Comparison of ENCODE assay signal across 12 mouse cellular contexts in genomic region chr12:58425961-58426360, GRCm38 (mm10).
DNase-seq lines count a peak whose midpoint lies in the region; ATAC-seq and TF ChIP-seq lines count a peak whose summit lies in the region.
"Had no signal": no experiment of that assay in that cellular context is flagged by ENCODE, and none has a peak within 500 bp of the region (broad histone marks: within the 10 kb centered on the region; RNA-seq: fewer than 3 reads in every experiment).

No protein-coding gene starts in this region.

- 78% methylated on average over 4 of the region's 4 CpGs for WGBS in heart, embryonic 11.5 days (ENCODE audit: insufficient replicate concordance)
- 71% methylated on average over 4 of the region's 4 CpGs for WGBS in limb, embryonic 11.5 days

- no peak for TF ChIP-seq CTCF in cortical plate, adult 2 months (IDR thresholded peaks at IDR 0.05; ENCODE audit: extremely low read depth, insufficient read depth, low read length)

- H3K9me3 ChIP-seq in heart, embryonic 11.5 days (replicated peaks; ENCODE audit: control insufficient read depth, low read length) = no peaks in the 10 kb centered on the region
- H3K9me3 ChIP-seq in limb, embryonic 11.5 days (ENCODE audit: control insufficient read depth, low read length) = no peaks in the 10 kb centered on the region
- H3K9me3 ChIP-seq: hindbrain, embryonic 15.5 days; liver, embryonic 15.5 days had no signal

- peak; percentile 3 for DNase-seq in heart, postnatal 4 days
- peak; percentile 40 for DNase-seq in kidney, adult 9 months
- DNase-seq in limb, embryonic 11.5 days (ENCODE audit: low spot score) = no peak
- no peak for DNase-seq in lung, postnatal 10 days
- DNase-seq in lung, postnatal 36 days = no peak

- H3K27me3 ChIP-seq in heart, embryonic 11.5 days (ENCODE audit: control insufficient read depth, insufficient read depth, low read length) = no peaks in the 10 kb centered on the region
- H3K27me3 ChIP-seq in limb, embryonic 11.5 days (ENCODE audit: control insufficient read depth, insufficient read depth, low read length) = no peaks in the 10 kb centered on the region
- H3K27me3 ChIP-seq: hindbrain, embryonic 15.5 days; liver, embryonic 15.5 days had no signal

- no peak overlapping the region for H3K4me2 ChIP-seq in heart, embryonic 11.5 days
- no peak overlapping the region for H3K4me2 ChIP-seq in limb, embryonic 11.5 days (ENCODE audit: low read depth, severe bottlenecking)
- H3K4me2 ChIP-seq: hindbrain, embryonic 15.5 days; liver, embryonic 15.5 days had no signal

- no peaks in the 10 kb centered on the region for H3K36me3 ChIP-seq in heart, embryonic 11.5 days (ENCODE audit: control insufficient read depth, insufficient read depth, low read length)
- H3K36me3 ChIP-seq in limb, embryonic 11.5 days (ENCODE audit: control insufficient read depth, insufficient read depth, low read length) = no peaks in the 10 kb centered on the region
- H3K36me3 ChIP-seq: hindbrain, embryonic 15.5 days; liver, embryonic 15.5 days had no signal

- H3K4me1 ChIP-seq in heart, embryonic 11.5 days (ENCODE audit: control insufficient read depth, insufficient read depth, low read length) = no peaks in the 10 kb centered on the region
- H3K4me1 ChIP-seq in cortical plate, adult 2 months (ENCODE audit: control insufficient read depth, insufficient read depth, low read length) = peaks cover 4% of the 10 kb centered on the region; the same call in 1 of the 2 replicates
- H3K4me1 ChIP-seq in limb, embryonic 11.5 days (ENCODE audit: control insufficient read depth, insufficient read depth, low read length) = peaks cover 9% of the 10 kb centered on the region; the same call in 1 of the 2 replicates
- H3K4me1 ChIP-seq: hindbrain, embryonic 15.5 days; liver, embryonic 15.5 days had no signal

- no peak overlapping the region for H3K9ac ChIP-seq in heart, embryonic 11.5 days (ENCODE audit: low read depth, low read length)
- no peak overlapping the region for H3K9ac ChIP-seq in limb, embryonic 11.5 days (ENCODE audit: low read length)
- H3K9ac ChIP-seq: hindbrain, embryonic 15.5 days; liver, embryonic 15.5 days had no signal

- H3K27ac ChIP-seq in heart, embryonic 11.5 days (ENCODE audit: low read depth, low read length) = no peak overlapping the region
- peak overlapping the region; percentile 71; the same call in 1 of the 2 replicates for H3K27ac ChIP-seq in cortical plate, adult 2 months (ENCODE audit: insufficient read depth, low read length)
- H3K27ac ChIP-seq in limb, embryonic 11.5 days (replicated peaks; ENCODE audit: low read depth, low read length) = 0 out of 2 replicates have a peak overlapping the region, but pooled peaks have one; percentile 36
- H3K27ac ChIP-seq: hindbrain, embryonic 15.5 days; liver, embryonic 15.5 days had no signal

- no peak for TF ChIP-seq POLR2A in cortical plate, adult 2 months (IDR thresholded peaks at IDR 0.05; ENCODE audit: extremely low read depth, insufficient read depth, low read length)

- H3K4me3 ChIP-seq in heart, embryonic 11.5 days (ENCODE audit: low read depth, low read length) = no peak overlapping the region
- H3K4me3 ChIP-seq in cortical plate, adult 2 months (ENCODE audit: insufficient read depth, low read length) = no peak overlapping the region
- H3K4me3 ChIP-seq in limb, embryonic 11.5 days (ENCODE audit: low read depth, low read length) = no peak overlapping the region
- H3K4me3 ChIP-seq: hindbrain, embryonic 15.5 days; liver, embryonic 15.5 days had no signal

- ATAC-seq in heart, embryonic 11.5 days (replicated peaks; ENCODE audit: insufficient number of reproducible peaks, low FRiP score, low TSS enrichment) = no peak
- no peak for ATAC-seq in limb, embryonic 11.5 days (ENCODE audit: insufficient number of reproducible peaks, low FRiP score, low TSS enrichment, low read depth)
- no peak for ATAC-seq in CD4-positive, CD25-positive, alpha-beta regulatory T cell, adult 4 months
- ATAC-seq: activated CD4-positive, CD25-positive, alpha-beta regulatory T cell, adult 4 months; midbrain, embryonic 16.5 days had no signal

Comparison
In these comparisons a context has a peak if more than half of its experiments do, and no peak if none do; other contexts are left out.
1. DNase-seq: peak in heart, postnatal 4 days (single experiment) and kidney, adult 9 months (single experiment); none in limb, embryonic 11.5 days (single experiment), lung, postnatal 10 days (single experiment) and lung, postnatal 36 days (single experiment).